Mouse (Mus musculus): Measurements from ENCODE around the gene Ssh2.

GRCm38 (mm10) chr11:77485229-77485628 is 269.1 kb downstream of the Ssh2 start:
- TF ChIP-seq CTCF (IDR thresholded peaks at IDR 0.05; ENCODE audit: low read depth) (no peak), EP300 (optimal IDR thresholded peaks at IDR 0.05) (no peak)
